Mouse (Mus musculus) lung, postnatal 14 days (tissue): Measurements from ENCODE around the gene Mag.
A peak's percentile ranks its signal among the peaks of the same experiment; 100 is the strongest.
"Not testable (repeated sequence)": the region's sequence is repeated elsewhere in the genome, so short reads cannot be mapped to it uniquely, and the experiment has no call there.

Source experiments
- DNase-seq: peaks from one replicate; pipeline ENCODE4 v3.0.0; 2021

Mag gene

GRCm38 (mm10) chr7:30914732-30915131 is at the start of gene Mag:
TSS of gene Mag (minus strand) at chr7:30914873.
- no peak for DNase-seq

GRCm38 (mm10) chr7:30964366-30964765 is 49.7 kb upstream of the Mag start:
- no peak for DNase-seq

- DNase-seq = no peak
Measured at GRCm38 (mm10) chr7:30962862-30963261, 48.2 kb upstream of the Mag start.

GRCm38 (mm10) chr7:30959786-30960349 is 45.2 kb upstream of the Mag start:
- no peak for DNase-seq

- DNase-seq = no peak
Measured at GRCm38 (mm10) chr7:30958866-30959487, 44.3 kb upstream of the Mag start.

GRCm38 (mm10) chr7:30958109-30958865 is 43.6 kb upstream of the Mag start:
- DNase-seq = no peak

GRCm38 (mm10) chr7:30957367-30957783 is 42.7 kb upstream of the Mag start:
- DNase-seq = peak; percentile 92

GRCm38 (mm10) chr7:30956756-30957366 is 42.2 kb upstream of the Mag start, which contains the start of gene Usf2:
TSS of gene Usf2 (minus strand) at chr7:30956803.
- DNase-seq = peak; percentile 78

GRCm38 (mm10) chr7:30956357-30956751 is 41.7 kb upstream of the Mag start:
- DNase-seq = no peak

GRCm38 (mm10) chr7:30955584-30956356 is 41.1 kb upstream of the Mag start:
- peak; percentile 93 for DNase-seq

- no peak for DNase-seq
Measured at GRCm38 (mm10) chr7:30954971-30955520, 40.4 kb upstream of the Mag start.

GRCm38 (mm10) chr7:30954036-30954435 is 39.4 kb upstream of the Mag start:
- DNase-seq = no peak

- no peak for DNase-seq
Measured at GRCm38 (mm10) chr7:30953459-30953858, 38.8 kb upstream of the Mag start.

- no peak for DNase-seq
Measured at GRCm38 (mm10) chr7:30952441-30953265, 38.0 kb upstream of the Mag start.

GRCm38 (mm10) chr7:30949902-30950301 is 35.2 kb upstream of the Mag start:
- DNase-seq = not testable (repeated sequence)

GRCm38 (mm10) chr7:30945876-30946275 is 31.2 kb upstream of the Mag start:
- no peak for DNase-seq

- not testable (repeated sequence) for DNase-seq
Measured at GRCm38 (mm10) chr7:30945466-30945865, 30.8 kb upstream of the Mag start.

- DNase-seq = not testable (repeated sequence)
Measured at GRCm38 (mm10) chr7:30944706-30945105, 30.0 kb upstream of the Mag start.

GRCm38 (mm10) chr7:30943909-30944635 is 29.4 kb upstream of the Mag start, which contains the start of gene Hamp:
TSS of gene Hamp (minus strand) at chr7:30944032.
- no peak for DNase-seq

- DNase-seq = not testable (repeated sequence)
Measured at GRCm38 (mm10) chr7:30942365-30942764, 27.7 kb upstream of the Mag start.

GRCm38 (mm10) chr7:30940070-30940469 is 25.4 kb upstream of the Mag start:
- DNase-seq = not testable (repeated sequence)
